ENCODE assay signal across 8 mouse cellular contexts in the genomic region with DNA sequence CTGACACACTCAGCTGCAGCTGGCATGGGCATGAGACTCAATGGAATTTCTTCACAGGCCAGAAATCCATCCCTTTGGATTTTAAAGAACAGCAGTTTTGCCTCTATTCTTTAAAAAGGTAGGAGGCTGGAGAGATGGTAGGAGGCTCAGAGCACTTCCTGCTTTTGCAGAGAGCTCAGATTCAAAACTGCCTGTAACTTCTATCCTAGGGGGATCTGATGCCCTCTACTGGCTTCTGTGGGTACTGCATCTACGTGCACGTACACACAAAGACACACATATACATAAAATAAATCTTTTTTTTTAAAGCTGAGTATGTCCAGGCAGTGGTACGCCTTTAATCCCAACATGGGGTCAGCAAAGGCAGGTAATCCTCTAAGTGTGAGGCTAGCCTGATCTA. TPM values are rescaled to one million over a fixed set of nuclear protein-coding genes. Genes with fewer than 3 reads are reported as not detected.
DNase-seq lines count a peak whose midpoint lies in the region; ATAC-seq and TF ChIP-seq lines count a peak whose summit lies in the region.

No protein-coding gene starts in this region.

- no peaks in the 10 kb centered on the region for H3K9me3 ChIP-seq in heart, embryonic 13.5 days
- H3K9me3 ChIP-seq in limb, embryonic 14.5 days (ENCODE audit: control insufficient read depth, low read length), result no peaks in the 10 kb centered on the region
- no peaks in the 10 kb centered on the region for H3K9me3 ChIP-seq in neural tube, embryonic 11.5 days (ENCODE audit: control insufficient read depth, low read length)

- WGBS in heart, embryonic 13.5 days, result 85% methylated on average over 3 of the region's 3 CpGs
- WGBS in limb, embryonic 14.5 days, result 90% methylated on average over 3 of the region's 3 CpGs
- WGBS in neural tube, embryonic 11.5 days, result 79% methylated on average over 3 of the region's 3 CpGs

- peaks cover 33% of the 10 kb centered on the region for H3K4me1 ChIP-seq in heart, embryonic 13.5 days
- peaks cover 18% of the 10 kb centered on the region for H3K4me1 ChIP-seq in limb, embryonic 14.5 days (ENCODE audit: control insufficient read depth, insufficient read depth, low read length)
- peaks cover 10% of the 10 kb centered on the region; the same call in 1 of the 2 replicates for H3K4me1 ChIP-seq in neural tube, embryonic 11.5 days (ENCODE audit: control insufficient read depth, insufficient read depth, low read length)

- no peak overlapping the region for H3K4me3 ChIP-seq in left cerebral cortex, adult 2 months
- H3K4me3 ChIP-seq in heart, embryonic 13.5 days, result no peak overlapping the region
- no peak overlapping the region for H3K4me3 ChIP-seq in limb, embryonic 14.5 days (replicated peaks; ENCODE audit: low read length)
- no peak overlapping the region for H3K4me3 ChIP-seq in neural tube, embryonic 11.5 days (ENCODE audit: low read depth, low read length)

- intact Hi-C loops in left cerebral cortex, adult 2 months (cut with DNase I), result no loop called here

- no peak for ATAC-seq in heart, embryonic 13.5 days (ENCODE audit: extremely low read depth, insufficient number of reproducible peaks, low FRiP score, low TSS enrichment)
- peak; percentile 1; the same call in 1 of the 2 replicates for ATAC-seq in limb, embryonic 14.5 days (ENCODE audit: low FRiP score, low read depth)
- peak; percentile 17 for ATAC-seq in neural tube, embryonic 11.5 days (ENCODE audit: insufficient read depth, low FRiP score, low TSS enrichment)

- DNase-seq in left cerebral cortex, adult 2 months (ENCODE audit: extremely low spot score in 1 of 2, low spot score in 2 of 2), result no peak
- DNase-seq in left cerebral cortex, adult 11 months (ENCODE audit: low spot score), result no peak
- DNase-seq in embryo, embryonic 10 days (ENCODE audit: low spot score), result peak; percentile 57
- DNase-seq in limb, embryonic 14.5 days (ENCODE audit: low spot score), result no peak
- DNase-seq in neural tube, embryonic 11.5 days (ENCODE audit: low spot score), result peak; percentile 68
- no peak for DNase-seq in urinary bladder, postnatal 25 days (ENCODE audit: low spot score)
- DNase-seq in adrenal gland, adult 2 months, result no peak

- no peaks in the 10 kb centered on the region for H3K36me3 ChIP-seq in heart, embryonic 13.5 days
- 0 out of 2 replicates have a peak, but pooled peaks cover 2% of the 10 kb centered on the region for H3K36me3 ChIP-seq in limb, embryonic 14.5 days (ENCODE audit: control insufficient read depth, insufficient read depth, low read length)
- H3K36me3 ChIP-seq in neural tube, embryonic 11.5 days (ENCODE audit: control insufficient read depth, insufficient read depth, low read length), result no peaks in the 10 kb centered on the region

- no peak overlapping the region for H3K9ac ChIP-seq in heart, embryonic 13.5 days
- H3K9ac ChIP-seq in limb, embryonic 14.5 days (ENCODE audit: low read depth, low read length, severe bottlenecking), result no peak overlapping the region
- H3K9ac ChIP-seq in neural tube, embryonic 11.5 days (ENCODE audit: low read length), result no peak overlapping the region

- H3K4me2 ChIP-seq in heart, embryonic 13.5 days, result no peak overlapping the region
- H3K4me2 ChIP-seq in limb, embryonic 14.5 days (replicated peaks; ENCODE audit: low read depth, low read length, severe bottlenecking), result no peak overlapping the region; the same call in 1 of the 2 replicates
- no peak overlapping the region for H3K4me2 ChIP-seq in neural tube, embryonic 11.5 days (ENCODE audit: low read depth)

- no peak overlapping the region for H3K27ac ChIP-seq in left cerebral cortex, adult 2 months
- H3K27ac ChIP-seq in heart, embryonic 13.5 days (replicated peaks), result peak overlapping the region; percentile 48
- peak overlapping the region; percentile 67 for H3K27ac ChIP-seq in limb, embryonic 14.5 days (replicated peaks; ENCODE audit: low read depth, low read length)
- peak overlapping the region; percentile 87 for H3K27ac ChIP-seq in neural tube, embryonic 11.5 days (ENCODE audit: low read depth, low read length)

- TF ChIP-seq POLR2A in limb, embryonic 14.5 days (IDR thresholded peaks at IDR 0.05; ENCODE audit: borderline replicate concordance, extremely low read depth, insufficient read depth, insufficient read length), result no peak

- TF ChIP-seq CTCF in left cerebral cortex, adult 2 months (IDR thresholded peaks at IDR 0.05), result peak; percentile 61

- H3K27me3 ChIP-seq in heart, embryonic 13.5 days (replicated peaks), result no peaks in the 10 kb centered on the region
- H3K27me3 ChIP-seq in limb, embryonic 14.5 days (ENCODE audit: control insufficient read depth, insufficient read depth, low read length), result no peaks in the 10 kb centered on the region
- H3K27me3 ChIP-seq in neural tube, embryonic 11.5 days (ENCODE audit: control insufficient read depth, insufficient read depth, low read length), result no peaks in the 10 kb centered on the region

RNA-seq across cellular contexts. Expression of gene Pdpn, which starts 19.2 kb away (rescaled TPM):
- 10 to 100 TPM; 15.0 to 15.3 TPM for total RNA-seq in left cerebral cortex, adult 2 months (2021)
- polyA plus RNA-seq in heart, embryonic 13.5 days (2015; fragmentation: Nextera tagmentation; extraction: Ambion mirVana), result 25.4 and 28.0 TPM in 2 replicates
- 24.2 and 34.3 TPM in 2 replicates for polyA plus RNA-seq in limb, embryonic 14.5 days (2012; rRNA removed)
- 77.4 and 80.3 TPM in 2 replicates for polyA plus RNA-seq in limb, embryonic 14.5 days (2014; fragmentation: Nextera tagmentation; extraction: Ambion mirVana)
- 140 and 147 TPM in 2 replicates for polyA plus RNA-seq in neural tube, embryonic 11.5 days (2014; fragmentation: Nextera tagmentation; extraction: Ambion mirVana)
- total RNA-seq in adrenal gland, adult 2 months (2021), result 1 to 10 TPM; 5.7 to 9.7 TPM
- polyA plus RNA-seq in adrenal gland, adult 2 months (2012; rRNA removed), result 1.1 and 1.7 TPM in 2 replicates

Comparison
In these comparisons a context has a peak if more than half of its experiments do, and no peak if none do; other contexts are left out.
1. DNase-seq: peak in embryo, embryonic 10 days (single experiment) and neural tube, embryonic 11.5 days (single experiment); none in left cerebral cortex, adult 2 months (0 of 2), left cerebral cortex, adult 11 months (single experiment), limb, embryonic 14.5 days (single experiment), urinary bladder, postnatal 25 days (single experiment) and adrenal gland, adult 2 months (single experiment).